Mouse (Mus musculus) hindbrain, embryonic 13.5 days (tissue): ENCODE results near the gene Zfp975. TPM values are rescaled to one million over a fixed set of nuclear protein-coding genes. Genes with fewer than 3 reads are reported as not detected.
A peak's percentile ranks its signal among the peaks of the same experiment; 100 is the strongest.
"Not testable (repeated sequence)": the region's sequence is repeated elsewhere in the genome, so short reads cannot be mapped to it uniquely, and the experiment has no call there.

Source experiments
- ATAC-seq: fragments of 200-750 bp; cut with Nextera tagmentation; 2 replicates; pipeline ENCODE4 v1.8.0; 2017; ENCODE audit warnings: moderate TSS enrichment; ENCODE audit not compliant: low FRiP score
- H3K27ac ChIP-seq: fragments of 300-500 bp; sonication (generic); 2 replicates; pipeline ENCODE4 v1.5.1; 2015; ENCODE audit warnings: inconsistent platforms, mild to moderate bottlenecking, moderate library complexity
- H3K27me3 ChIP-seq: fragments of 300-500 bp; sonication (generic); 2 replicates; pipeline ENCODE4 v1.6.1; 2015; ENCODE audit warnings: mild to moderate bottlenecking, inconsistent platforms
- H3K36me3 ChIP-seq: fragments of 300-500 bp; sonication (generic); 2 replicates; pipeline ENCODE4 v1.6.1; 2015; ENCODE audit warnings: mild to moderate bottlenecking, inconsistent platforms
- H3K4me1 ChIP-seq: fragments of 300-500 bp; sonication (generic); replicated peaks from 2 replicates; pipeline ENCODE4 v1.6.1; 2015; ENCODE audit warnings: inconsistent platforms
- H3K4me2 ChIP-seq: fragments of 300-500 bp; sonication (generic); 2 replicates; pipeline ENCODE4 v1.6.1; 2015; ENCODE audit warnings: inconsistent platforms, mild to moderate bottlenecking, moderate library complexity
- H3K4me3 ChIP-seq: fragments of 300-500 bp; sonication (generic); 2 replicates; pipeline ENCODE4 v1.5.1; 2015; ENCODE audit warnings: mild to moderate bottlenecking, inconsistent platforms
- H3K9ac ChIP-seq: fragments of 300-500 bp; sonication (generic); 2 replicates; pipeline ENCODE4 v1.6.1; 2015; ENCODE audit warnings: mild to moderate bottlenecking, inconsistent platforms
- H3K9me3 ChIP-seq: fragments of 300-500 bp; sonication (generic); 2 replicates; pipeline ENCODE4 v1.6.1; 2016; ENCODE audit warnings: inconsistent platforms
- WGBS: fragments of 180-500 bp; shearing (Covaris S2); methylation state at CpG from one replicate; pipeline ENCODE4 v1.1.7; 2015; 5-methylcytosine and 5-hydroxymethylcytosine counted together
- polyA plus RNA-seq: library from polyadenylated mRNA; unstranded; fragments of >200 nt; fragmentation: Nextera tagmentation; extraction: Ambion mirVana; gene quantifications from 2 replicates; pipeline ENCODE4 v1.2.1, GENCODE M21; 2015

Zfp975 gene
- 6.2 and 6.4 TPM in 2 replicates for polyA plus RNA-seq

DNA sequence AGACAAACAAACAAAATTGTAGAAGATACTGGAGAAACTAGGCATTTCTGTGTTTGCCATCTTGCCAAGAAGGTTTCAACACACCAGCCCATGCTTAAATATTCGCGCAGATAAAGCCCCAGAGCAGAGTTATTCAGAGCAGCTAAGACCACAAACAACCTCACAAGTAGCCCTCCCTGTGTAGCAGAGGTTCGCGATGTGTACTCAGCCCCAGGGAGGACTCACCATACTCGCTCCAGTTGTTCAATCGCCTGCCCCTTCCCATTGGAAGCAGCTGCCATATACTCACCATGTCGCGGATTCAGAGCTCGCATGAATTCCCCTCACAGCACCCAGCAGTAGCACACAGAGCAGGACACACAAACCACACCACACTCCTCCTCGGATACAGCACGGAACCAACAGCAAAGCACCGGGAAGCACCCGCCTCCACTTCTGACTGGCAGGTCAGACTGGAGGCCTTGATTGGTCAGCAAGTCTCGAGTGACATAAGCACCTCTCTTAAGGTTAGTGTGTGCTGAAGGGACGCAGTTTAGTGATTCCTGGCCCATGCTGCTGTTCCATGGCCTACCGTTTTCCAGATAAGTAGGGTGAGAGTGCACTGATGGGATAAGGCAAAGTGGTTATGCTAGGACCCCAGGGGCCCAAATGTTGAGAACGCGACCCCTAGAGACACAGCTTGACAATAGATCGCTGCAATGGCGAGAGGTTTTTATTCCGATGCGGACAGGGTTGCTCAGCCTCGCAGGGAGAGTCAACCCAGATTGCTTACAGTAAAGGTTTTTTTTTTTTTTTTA lies at the start of gene Zfp975:
Zfp975 (minus strand) TSS at position 381 of the 797 bp plus-strand sequence.
- Histone ChIP-seq H3K4me2 (peak within 1 kb of the TSS; percentile 48), H3K27ac (peak within 1 kb of the TSS; percentile 71), H3K9ac (peak within 1 kb of the TSS; percentile 75), H3K4me3 (peak within 1 kb of the TSS; percentile 53)
- not testable (repeated sequence) for H3K9me3 ChIP-seq, H3K4me1 ChIP-seq, H3K27me3 ChIP-seq, H3K36me3 ChIP-seq
- WGBS = 1% methylated on average over 23 of the region's 23 CpGs
- ATAC-seq = peak; percentile 99

DNA sequence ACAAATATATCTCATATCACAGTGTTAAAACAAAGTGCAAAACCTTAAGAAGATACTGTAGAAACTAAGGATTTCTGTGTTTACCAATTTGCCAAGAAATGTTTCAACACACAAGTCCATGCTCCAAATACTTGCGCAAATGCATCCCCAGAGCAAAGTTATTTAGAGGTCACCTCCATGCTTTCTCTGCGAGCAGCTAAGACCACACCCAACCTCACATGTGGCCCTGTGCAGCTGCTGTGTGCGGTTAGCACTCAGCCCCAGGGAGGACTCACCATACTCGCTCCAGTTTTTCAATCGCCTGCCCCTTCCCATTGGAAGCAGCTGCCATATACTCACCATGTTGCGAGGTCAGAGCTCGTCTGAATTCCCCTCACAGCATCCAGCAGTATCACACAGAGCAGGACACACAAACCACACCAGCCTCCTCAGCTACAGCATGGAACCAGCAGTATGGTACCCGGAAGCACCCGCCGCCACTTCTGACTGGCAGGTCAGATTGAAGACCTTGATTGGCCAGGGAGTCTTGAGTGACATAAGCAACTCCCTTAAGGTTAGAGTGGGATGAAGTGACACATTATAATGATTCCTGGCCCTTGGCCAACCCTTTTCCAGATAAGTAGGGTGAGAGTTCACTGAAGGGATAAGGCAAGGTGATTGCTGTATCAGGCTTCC lies 46.1 kb upstream of the Zfp975 start:
- H3K9me3 ChIP-seq = peaks cover 22% of the 10 kb centered on the region
- no peaks in the 10 kb centered on the region for H3K36me3 ChIP-seq
- no peak overlapping the region for H3K27ac ChIP-seq
- no peaks in the 10 kb centered on the region for H3K27me3 ChIP-seq
- no peak overlapping the region for H3K9ac ChIP-seq
- WGBS = 84% methylated on average over 10 of the region's 10 CpGs
- no peak overlapping the region for H3K4me3 ChIP-seq
- no peak overlapping the region for H3K4me2 ChIP-seq
- H3K4me1 ChIP-seq = no peaks in the 10 kb centered on the region
- no peak for ATAC-seq

GRCm38 (mm10) chr7:42726917-42727316 lies 34.4 kb upstream of the Zfp975 start, which contains the start of gene Gm17067:
Gm17067 (minus strand) TSS chr7:42727017.
- H3K4me2 ChIP-seq, H3K27me3 ChIP-seq, H3K27ac ChIP-seq, ATAC-seq, H3K36me3 ChIP-seq, H3K9ac ChIP-seq, H3K4me1 ChIP-seq, H3K4me3 ChIP-seq: not testable (repeated sequence)
- H3K9me3 ChIP-seq = 0 out of 2 replicates have a peak, but pooled peaks cover 22% of the 10 kb centered on the region
- 87% methylated on average over 4 of the region's 4 CpGs for WGBS

DNA sequence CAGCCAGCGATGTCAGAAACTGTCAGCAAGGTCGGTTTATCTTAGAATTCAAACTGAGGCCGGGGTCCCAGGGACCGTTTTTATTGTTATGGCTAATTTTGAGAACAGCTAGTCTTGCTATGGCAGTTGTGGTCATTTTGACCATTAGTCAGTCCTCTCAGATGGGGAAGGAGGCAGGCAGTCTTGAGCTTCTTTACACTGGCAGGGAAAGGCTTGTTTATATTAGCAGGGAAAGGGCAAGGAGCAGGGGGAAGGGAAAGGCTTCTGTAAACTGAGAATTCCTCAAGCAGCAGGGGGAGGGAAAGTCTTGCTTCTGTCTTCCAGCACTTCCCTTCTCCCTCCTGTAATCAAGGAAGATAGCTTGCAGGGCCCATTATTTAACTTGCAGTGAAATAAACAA lies 709 bp upstream of the Zfp975 start:
- not testable (repeated sequence) for H3K27me3 ChIP-seq, H3K36me3 ChIP-seq, H3K4me1 ChIP-seq, H3K9me3 ChIP-seq
- H3K9ac ChIP-seq = peak overlapping the region; percentile 75
- 3% methylated on average over 4 of the region's 4 CpGs for WGBS
- peak overlapping the region; percentile 71 for H3K27ac ChIP-seq
- H3K4me3 ChIP-seq = peak overlapping the region; percentile 53
- peak overlapping the region; percentile 48 for H3K4me2 ChIP-seq
- ATAC-seq = peak; percentile 10; the same call in 1 of the 2 replicates

- 90% methylated on average over 6 of the region's 6 CpGs for WGBS
Observed at GRCm38 (mm10) chr7:42680081-42680480, 12.5 kb downstream of the Zfp975 start.

DNA sequence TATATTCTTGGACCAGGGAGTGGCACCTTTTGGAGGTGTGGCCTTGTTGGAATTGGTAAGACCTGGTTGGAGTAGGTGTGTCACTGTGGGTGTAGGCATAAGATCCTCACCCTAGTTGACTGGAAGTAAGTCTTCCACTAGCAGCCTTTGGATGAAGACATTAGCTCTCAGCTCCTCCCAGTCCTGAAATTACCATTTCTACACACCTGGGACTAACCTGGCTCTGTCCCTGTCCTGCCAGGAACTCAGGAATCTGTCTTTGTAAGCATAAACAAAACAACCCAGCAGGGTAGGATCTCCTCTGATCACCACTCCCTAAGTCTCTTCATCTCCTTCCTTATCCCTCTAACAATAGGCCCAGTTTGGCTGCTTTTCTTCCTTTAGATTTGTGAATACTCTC lies 12.9 kb downstream of the Zfp975 start:
- not testable (repeated sequence) for H3K36me3 ChIP-seq, H3K4me2 ChIP-seq, H3K27me3 ChIP-seq, ATAC-seq, H3K4me1 ChIP-seq, H3K27ac ChIP-seq, H3K4me3 ChIP-seq, H3K9ac ChIP-seq
- peaks cover 28% of the 10 kb centered on the region for H3K9me3 ChIP-seq

More at GRCm38 (mm10) chr7:42680081-42680480, 12.5 kb downstream of the Zfp975 start:
- H3K36me3 ChIP-seq, H3K4me1 ChIP-seq, H3K9ac ChIP-seq, H3K27me3 ChIP-seq, H3K27ac ChIP-seq, ATAC-seq, H3K4me3 ChIP-seq, H3K4me2 ChIP-seq: not testable (repeated sequence)
- peaks cover 28% of the 10 kb centered on the region for H3K9me3 ChIP-seq

GRCm38 (mm10) chr7:42660140-42660539 lies 32.4 kb downstream of the Zfp975 start:
- ATAC-seq, H3K4me1 ChIP-seq, H3K27me3 ChIP-seq, H3K4me2 ChIP-seq, H3K4me3 ChIP-seq, H3K9ac ChIP-seq, H3K27ac ChIP-seq: not testable (repeated sequence)
- Histone ChIP-seq H3K9me3 (peaks cover 42% of the 10 kb centered on the region), H3K36me3 (peaks cover 41% of the 10 kb centered on the region)
- 65% methylated on average over 5 of the region's 5 CpGs for WGBS

GRCm38 (mm10) chr7:42655211-42655610 lies 37.3 kb downstream of the Zfp975 start:
- H3K4me3 ChIP-seq, H3K36me3 ChIP-seq, ATAC-seq, H3K9ac ChIP-seq, H3K27me3 ChIP-seq, H3K27ac ChIP-seq, H3K4me1 ChIP-seq, H3K4me2 ChIP-seq: not testable (repeated sequence)
- 78% methylated on average over 2 of the region's 2 CpGs for WGBS
- peaks cover 23% of the 10 kb centered on the region for H3K9me3 ChIP-seq

DNA sequence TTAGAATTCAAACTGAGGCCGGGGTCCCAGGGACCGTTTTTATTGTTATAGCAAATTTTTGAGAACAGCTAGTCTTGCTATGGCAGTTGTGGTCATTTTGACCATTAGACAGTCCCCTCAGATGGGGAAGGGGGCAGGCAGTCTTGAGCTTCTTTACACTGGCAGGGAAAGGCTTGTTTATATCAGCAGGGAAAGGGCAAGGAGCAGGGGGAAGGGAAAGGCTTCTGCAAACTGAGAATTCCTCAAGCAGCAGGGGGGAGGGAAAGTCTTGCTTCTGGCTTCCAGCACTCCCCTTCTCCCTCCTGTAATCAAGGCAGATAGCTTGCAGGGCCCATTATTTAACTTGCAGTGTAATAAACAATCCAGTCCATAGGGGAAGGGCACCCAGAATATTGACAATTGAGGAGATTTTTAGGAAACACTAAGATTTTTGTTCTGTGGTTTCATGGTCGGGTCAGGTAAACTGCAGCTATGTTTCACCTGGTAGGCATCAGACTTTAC lies 49.4 kb downstream of the Zfp975 start:
- H3K9me3 ChIP-seq, ATAC-seq, H3K36me3 ChIP-seq, H3K27ac ChIP-seq, H3K9ac ChIP-seq, H3K27me3 ChIP-seq, H3K4me1 ChIP-seq: not testable (repeated sequence)
- Histone ChIP-seq H3K4me3 (peak overlapping the region; percentile 43; the same call in 1 of the 2 replicates), H3K4me2 (peak overlapping the region; percentile 51)
- 19% methylated on average over 3 of the region's 3 CpGs for WGBS

DNA sequence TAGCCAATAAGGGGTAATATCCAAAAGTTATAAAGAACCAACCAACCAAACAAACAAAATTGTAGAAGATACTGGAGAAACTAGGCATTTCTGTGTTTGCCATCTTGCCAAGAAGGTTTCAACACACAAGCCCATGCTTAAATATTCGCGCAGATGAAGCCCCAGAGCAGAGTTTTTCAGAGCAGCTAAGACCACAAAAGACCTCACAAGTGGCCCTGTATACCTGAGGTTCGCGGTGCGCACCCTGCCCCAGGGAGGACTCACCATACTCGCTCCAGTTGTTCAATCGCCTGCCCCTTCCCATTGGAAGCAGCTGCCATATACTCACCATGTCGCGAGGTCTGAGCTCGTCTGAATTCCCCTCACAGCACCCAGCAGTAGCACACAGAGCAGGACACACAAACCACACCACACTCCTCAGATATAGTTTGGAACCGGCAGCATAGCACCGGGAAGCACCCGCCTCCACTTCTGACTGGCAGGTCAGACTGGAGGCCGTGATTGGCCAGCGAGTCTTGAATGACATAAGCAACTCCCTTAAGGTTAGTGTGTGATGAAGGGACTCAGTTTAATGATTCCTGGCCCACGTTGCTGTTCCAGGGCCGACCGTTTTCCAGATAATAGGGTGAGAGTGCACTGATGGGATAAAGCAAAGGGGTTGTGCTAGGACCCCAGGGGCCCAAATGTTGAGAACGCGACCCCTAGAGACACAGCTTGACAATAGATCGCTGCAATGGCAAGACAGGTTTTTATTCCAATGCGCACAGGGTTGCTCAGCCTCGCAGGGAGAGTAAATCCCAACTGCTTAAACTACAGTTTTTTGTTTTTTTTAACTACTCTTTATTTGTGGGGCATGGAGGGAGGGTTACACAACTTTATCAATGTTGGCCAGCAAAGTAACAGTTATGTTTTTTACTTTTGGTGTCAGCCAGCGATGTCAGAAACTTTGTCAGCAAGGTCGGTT lies 50.1 kb downstream of the Zfp975 start, which contains the start of gene Zfp976:
Zfp976 (minus strand) TSS at position 437 of the 964 bp plus-strand sequence.
- ATAC-seq = peak; percentile 99
- WGBS = 3% methylated on average over 25 of the region's 25 CpGs

GRCm38 (mm10) chr7:42631031-42631430 lies 61.5 kb downstream of the Zfp975 start:
- H3K4me1 ChIP-seq, H3K9ac ChIP-seq, H3K36me3 ChIP-seq, ATAC-seq, H3K27ac ChIP-seq, H3K4me2 ChIP-seq, H3K27me3 ChIP-seq, H3K4me3 ChIP-seq: not testable (repeated sequence)
- peaks cover 14% of the 10 kb centered on the region for H3K9me3 ChIP-seq

More for the DNA sequence above, 50.1 kb downstream of the Zfp975 start, which contains the start of gene Zfp976:
- not testable (repeated sequence) for H3K27ac ChIP-seq, H3K4me1 ChIP-seq, H3K9me3 ChIP-seq, H3K27me3 ChIP-seq, H3K36me3 ChIP-seq
- Histone ChIP-seq H3K4me3 (peak within 1 kb of the TSS; percentile 43), H3K4me2 (peak within 1 kb of the TSS; percentile 51), H3K9ac (peak within 1 kb of the TSS; percentile 65)
